Mouse (Mus musculus) gastrocnemius, postnatal 36 days (tissue): ENCODE measurements at regions not wholly inside any gene's neighbourhood (a gene's known extent, or its start where the extent isn't known, plus 50 kb on each side); places are given as distances from the start of the nearest gene placed in this dataset.

Source experiments
- DNase-seq, 2 experiments: peaks; one replicate each; pipeline ENCODE4 v3.0.0; 2022
- intact Hi-C: fragments of 180-260 bp; cut with DNase I; formaldehyde crosslinking; loops from one replicate; pipeline ENCODE4 v1.15.1; 2025

DNA sequence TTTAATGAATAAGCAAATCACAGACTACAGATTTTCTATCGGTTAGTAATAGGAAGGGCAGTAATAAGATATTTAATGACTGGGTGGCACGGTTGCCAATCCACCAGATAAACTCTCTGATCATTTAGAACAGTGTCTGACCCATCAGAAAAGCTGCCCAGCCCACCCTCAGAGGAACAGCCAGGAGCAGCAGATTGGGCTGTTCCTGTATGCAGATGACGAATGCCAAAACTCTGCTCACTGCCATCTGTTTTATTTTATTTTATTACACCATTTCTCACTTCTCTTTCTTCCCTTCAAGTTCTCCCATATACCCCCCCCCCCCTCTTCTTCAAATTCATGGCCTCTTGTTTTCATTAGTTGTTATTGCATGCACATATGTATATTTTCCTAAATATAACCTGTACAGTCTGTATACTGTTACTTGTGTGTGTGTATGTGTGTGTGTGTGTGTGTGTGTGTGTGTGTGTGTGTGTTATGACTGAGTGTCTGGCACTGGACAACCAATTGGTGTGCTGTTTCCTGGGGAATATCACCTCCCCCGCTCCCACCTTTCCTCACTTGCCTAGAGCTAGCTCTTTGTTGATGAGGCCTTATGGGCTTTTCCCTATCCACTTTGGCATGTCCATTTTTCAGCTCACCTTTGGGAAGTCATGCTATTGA lies 260.9 kb downstream of the Olfm4 start:
- no peak for DNase-seq

DNA sequence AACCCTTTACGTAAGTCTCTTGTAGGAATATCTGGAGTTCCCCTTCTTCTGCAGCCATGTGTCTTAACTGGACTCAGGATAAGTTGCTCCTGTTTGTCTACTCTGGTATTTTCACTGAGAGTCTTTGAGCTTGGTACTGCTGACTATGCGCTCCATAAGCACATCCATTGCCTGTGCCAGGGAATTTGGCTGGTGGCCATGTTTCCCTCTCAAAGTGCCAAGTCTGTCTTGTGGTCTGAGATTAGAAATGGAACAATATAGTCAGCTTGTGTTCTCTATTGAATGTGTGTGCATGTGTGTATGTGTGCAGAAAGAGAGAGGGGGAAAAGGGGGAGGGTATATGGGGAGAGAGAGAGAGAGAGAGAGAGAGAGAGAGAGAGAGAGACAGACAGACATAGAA lies 263.7 kb downstream of the Olfm4 start:
- no peak for DNase-seq

More for the DNA sequence above, 260.9 kb downstream of the Olfm4 start:
- intact Hi-C loops, result no loop called here

DNA sequence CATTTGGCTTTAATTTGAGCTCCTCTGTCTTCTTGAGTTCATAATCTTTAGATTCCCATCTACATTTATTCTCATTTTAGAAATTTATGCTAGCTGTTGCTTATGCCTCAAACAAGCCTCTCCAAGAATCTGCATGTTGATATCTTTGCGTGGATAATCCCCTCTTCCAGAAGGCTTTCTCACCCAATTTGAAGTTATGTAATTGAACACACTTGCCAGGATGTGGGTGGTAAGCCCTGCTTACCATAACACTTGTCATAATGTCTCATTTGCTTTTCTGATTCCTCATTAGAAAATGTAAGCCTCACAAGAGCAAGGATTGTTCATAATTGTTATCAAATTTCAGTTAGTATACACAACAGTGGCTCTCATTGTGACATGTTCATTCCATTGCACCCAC lies 266.0 kb downstream of the Olfm4 start:
- intact Hi-C loops, result no loop called here
- no peak for DNase-seq

More for the DNA sequence above, 263.7 kb downstream of the Olfm4 start:
- intact Hi-C loops, result no loop called here

DNA sequence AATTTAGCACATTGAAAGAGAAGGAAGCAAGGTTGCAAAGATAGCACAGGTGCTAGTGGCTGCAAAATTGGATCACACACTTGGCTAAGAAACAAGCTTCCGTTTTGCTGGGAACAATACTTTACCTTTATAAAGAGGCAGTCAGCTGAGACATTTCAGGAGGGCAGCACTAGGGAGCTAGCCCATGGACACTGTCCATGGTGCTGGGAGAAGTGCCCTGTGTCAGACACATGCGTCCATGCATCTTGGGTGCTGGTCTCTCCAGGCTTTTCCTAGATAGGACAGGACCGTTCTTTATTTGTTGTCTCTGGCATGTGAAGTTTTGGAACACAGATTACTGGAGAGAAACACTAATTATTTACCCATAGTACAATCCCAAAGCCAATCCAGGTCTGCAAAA lies 273.2 kb downstream of the Olfm4 start:
- no peak for DNase-seq
- intact Hi-C loops, result no loop called here

DNA sequence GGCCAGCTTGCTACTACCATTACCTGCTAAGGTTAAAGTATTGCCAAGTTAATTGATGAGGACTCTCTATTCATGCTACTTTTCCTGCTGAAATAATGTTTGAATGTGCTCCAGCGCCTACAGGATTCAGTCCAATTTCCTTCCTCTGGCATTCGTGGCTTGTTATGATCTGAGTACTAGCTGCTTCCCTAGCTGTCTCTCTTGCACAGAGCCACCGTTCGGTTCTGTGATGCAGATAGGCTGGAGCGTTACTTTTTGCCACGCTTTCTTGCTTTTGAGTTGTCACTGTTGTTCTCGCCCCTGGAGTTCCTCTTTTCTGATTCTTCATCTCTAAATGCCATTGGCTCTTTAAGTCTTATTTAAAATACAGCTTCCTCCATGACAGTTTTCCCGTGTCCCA lies 279.3 kb downstream of the Olfm4 start:
- intact Hi-C loops, result no loop called here
- no peak for DNase-seq

DNA sequence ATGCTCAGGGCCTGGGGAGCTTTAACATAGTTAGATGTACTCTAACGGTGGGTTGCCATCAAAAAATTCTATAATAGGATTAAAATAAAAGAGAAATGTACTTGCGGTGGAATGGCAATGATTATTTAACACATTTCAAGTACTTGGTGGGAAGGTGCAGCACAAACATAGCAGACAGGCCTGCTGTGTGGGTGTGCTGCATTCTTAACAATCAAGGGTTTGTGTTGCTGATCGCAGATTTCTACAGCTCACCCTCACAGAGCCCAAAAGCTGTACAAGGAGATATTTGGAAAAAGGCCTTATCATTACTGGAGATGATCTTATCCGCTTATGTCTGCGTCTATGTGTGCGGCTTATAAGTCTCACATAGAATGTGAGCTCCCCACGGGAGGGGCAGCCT lies 281.2 kb downstream of the Olfm4 start:
- no peak for DNase-seq
- intact Hi-C loops, result no loop called here

DNA sequence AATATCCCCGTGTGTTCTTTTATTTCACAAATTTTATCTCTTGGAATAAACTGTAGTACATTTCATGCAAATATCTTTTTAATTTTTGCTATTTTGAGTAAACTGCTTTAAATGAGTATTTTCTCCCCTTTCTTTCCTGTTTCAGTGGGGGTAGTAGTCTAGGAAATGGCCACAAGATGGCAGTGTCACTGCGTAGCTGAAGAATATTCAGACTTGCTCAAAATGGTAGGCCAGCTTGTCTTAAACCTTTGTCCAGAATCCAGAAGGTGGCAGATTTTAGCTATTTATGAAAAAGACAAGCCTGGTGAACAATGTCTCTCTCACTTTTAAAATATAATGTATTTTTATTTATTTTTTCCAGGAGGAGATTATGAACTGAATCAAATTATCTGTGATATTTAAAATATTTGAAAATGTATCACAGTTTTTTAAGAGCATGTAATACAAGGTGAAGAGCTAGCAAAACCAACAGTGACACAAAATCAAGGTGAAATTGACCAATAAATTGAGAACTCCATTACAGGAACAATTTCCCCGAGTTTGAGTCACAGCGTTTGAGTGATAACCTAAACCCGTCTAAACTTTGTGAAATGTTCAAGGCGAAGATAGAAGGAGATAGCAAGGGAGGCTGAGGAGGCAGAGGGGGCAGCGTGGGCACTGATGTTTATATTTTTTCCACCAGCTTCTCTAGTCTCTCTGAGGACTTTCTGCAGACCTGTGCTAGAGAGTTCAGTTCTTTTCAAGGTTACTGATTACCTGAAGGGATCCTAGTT lies 285.5 kb downstream of the Olfm4 start:
- no peak for DNase-seq
- intact Hi-C loops, result no loop called here

DNA sequence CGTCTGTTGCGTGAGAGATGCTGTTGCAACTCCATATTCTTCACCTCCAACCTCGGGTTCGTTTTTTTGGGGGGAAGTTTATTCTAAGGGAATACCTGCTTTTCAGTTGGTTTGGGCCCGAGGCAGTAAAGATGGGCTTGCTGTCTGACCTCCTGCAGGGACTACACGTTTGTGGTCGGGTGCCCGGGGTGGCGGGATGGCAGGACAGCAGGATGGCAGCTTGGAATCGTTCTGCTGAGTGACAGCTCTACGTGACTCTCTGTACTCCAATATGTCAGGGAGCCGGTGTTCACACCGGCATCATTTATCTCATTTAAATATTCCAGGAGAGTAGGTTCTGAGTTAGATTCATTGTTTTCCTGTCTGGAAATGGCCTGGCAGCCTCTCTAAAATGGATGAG lies 286.2 kb downstream of the Olfm4 start:
- intact Hi-C loops, result no loop called here
- no peak for DNase-seq

DNA sequence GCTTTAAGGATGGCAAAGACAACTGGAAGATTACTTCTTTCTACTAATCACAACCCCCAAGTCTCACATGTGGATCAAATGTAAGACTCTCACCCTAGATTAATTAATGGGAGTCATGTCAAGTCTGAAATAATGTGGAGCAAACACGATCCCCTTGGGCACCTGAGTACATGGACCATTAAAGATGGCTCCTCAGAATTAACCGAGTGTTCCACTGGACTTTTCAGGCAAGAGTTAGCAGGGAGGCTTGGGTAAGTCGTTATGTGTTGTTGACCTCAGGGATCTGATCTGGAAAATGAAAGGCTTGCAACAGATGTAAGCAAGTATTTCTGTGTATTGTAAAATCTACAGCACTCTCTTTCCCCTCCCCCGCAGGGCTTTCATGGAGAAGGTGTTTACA lies 296.3 kb downstream of the Olfm4 start:
- intact Hi-C loops, result no loop called here

DNA sequence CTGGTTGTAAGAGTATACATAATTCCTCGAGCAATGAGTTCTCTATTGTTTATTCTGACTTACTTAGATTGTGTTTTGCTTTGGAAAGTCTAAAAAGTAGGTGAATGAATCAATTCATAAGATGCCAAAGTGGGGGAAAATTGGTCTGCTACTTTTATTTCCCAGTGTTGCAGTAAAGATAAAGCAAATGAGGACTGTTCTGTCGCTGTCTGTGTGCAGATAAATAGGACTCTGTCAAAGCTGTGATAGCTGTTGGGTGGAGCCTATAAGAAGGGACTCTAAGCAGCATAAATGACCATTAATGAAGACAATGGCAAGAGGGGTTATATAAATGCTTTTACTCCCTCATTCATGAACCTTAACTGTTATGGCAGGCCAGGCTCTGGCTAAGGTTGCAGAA lies 299.8 kb downstream of the Olfm4 start:
- DNase-seq, result no peak
- intact Hi-C loops, result no loop called here

More for the DNA sequence above, 296.3 kb downstream of the Olfm4 start:
- no peak for DNase-seq

DNA sequence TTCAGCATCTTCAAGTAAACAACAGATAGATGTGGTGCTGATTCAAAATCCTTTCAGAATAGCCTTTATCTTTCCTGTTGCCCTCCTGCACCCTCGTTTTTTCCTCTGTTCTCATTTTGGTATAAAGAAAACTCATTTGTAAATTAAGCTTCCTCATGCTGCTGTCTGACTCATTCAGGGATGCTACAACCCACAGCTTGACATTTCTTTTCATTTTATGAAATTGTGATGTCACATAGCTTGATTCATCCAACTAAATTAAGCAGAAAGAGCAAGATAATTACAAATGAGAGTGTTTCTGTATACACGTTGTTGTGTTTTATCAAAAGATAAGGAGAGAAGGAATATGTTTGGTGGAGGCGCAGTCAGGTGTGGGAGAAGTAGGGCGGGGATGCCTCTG lies 307.5 kb downstream of the Olfm4 start:
- intact Hi-C loops, result no loop called here
- DNase-seq, result no peak

DNA sequence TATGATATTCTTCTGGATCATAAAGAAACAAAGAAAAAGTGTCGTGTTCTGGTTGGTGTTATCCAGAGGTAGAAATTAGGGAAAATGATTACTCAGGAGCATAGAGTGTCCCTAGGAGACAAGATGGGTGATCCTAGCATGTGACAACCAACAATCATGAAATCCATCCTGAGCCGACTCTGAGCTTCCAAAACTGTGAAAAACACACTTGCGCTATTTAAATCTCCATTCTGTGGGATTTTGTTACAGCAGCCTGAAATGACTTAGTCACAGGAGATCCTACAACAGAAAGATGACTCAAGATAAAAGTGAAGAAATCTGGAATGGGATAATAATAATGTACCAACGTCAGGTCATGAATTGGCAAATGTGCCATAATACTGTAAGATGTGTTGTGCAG lies 309.5 kb downstream of the Olfm4 start:
- no peak for DNase-seq
- intact Hi-C loops, result no loop called here

DNA sequence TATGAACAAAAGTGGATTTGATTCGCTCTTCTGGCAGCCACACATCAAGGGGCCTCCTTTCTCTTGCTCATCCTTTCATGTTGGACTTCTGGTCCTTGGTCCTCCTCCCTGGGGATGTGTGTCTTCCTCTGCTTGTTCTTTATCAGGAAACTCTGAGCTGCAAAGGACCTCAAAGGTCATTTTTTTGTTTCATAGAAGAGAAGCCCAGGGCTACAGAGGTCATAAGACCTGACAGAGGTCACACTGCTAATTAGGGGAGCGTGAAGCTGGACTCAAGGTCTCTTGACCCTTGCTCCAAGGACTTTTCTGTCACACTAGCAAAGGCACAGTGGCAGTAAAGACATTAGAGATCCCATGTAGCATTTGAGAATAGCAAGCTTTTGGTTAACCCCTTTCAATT lies 345.8 kb downstream of the Olfm4 start:
- no peak for DNase-seq
- intact Hi-C loops, result no loop called here

DNA sequence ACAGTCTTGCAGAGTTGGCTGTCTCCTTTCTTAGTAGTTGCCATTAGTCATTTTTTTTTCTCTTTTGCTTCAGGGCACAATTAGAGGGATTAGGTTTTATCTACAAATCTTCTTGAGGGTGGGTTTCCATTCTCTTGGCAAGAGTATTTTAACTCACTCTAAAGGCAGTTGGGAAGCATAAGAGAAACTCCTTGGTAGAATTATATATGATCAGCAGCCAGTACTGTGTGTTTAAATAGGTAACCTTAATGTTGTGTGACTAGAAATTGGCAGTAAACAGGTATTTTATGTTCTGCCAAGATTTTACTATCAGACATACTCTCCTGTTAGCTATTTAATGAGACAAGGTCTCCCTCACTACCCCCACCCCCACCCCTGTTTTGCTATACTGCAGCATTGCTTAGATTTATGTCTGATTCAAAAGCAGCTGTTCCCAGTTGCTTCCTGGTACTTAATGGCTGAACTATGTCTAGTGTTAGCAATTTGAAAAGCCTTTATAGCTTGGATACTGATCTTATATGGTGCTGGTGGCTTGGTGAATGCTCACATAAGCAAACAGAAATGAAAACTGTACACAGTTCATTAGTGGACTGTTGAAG lies 378.2 kb downstream of the Olfm4 start:
- intact Hi-C loops, result no loop called here
- DNase-seq, result no peak

DNA sequence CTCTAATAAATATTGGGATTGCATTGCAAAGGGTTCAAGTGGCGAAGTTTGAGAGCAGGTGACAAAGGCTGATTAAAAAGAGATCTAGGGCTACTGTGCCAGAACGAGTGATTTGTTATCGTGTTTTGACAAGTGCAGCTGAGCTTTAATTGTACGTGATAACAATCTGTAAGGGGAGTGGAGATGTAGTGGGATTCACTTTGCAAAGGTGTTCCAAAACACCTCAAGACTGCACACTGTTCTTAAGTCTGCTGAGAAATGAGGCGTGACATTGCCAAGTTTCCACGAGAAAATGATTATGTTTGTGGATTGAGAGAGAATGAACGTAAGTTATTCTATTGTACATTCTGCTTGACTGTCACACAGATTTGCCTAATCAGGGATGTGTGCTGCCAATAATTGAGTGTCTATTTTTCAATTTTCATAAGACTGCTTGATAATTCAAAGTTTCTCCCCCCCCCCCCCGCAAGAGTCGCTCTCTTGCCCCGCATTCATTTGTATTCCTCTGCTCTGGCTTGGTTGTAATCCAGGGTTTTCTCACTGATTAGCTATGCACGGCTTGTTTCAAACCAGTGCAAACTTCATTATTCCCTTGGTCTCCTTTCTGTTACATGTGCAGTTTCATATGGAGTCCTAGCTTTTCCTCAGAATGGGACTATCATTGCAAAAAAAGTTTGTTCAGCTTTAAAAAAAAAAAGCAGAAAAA lies 385.7 kb downstream of the Olfm4 start:
- intact Hi-C loops, result no loop called here
- no peak for DNase-seq

DNA sequence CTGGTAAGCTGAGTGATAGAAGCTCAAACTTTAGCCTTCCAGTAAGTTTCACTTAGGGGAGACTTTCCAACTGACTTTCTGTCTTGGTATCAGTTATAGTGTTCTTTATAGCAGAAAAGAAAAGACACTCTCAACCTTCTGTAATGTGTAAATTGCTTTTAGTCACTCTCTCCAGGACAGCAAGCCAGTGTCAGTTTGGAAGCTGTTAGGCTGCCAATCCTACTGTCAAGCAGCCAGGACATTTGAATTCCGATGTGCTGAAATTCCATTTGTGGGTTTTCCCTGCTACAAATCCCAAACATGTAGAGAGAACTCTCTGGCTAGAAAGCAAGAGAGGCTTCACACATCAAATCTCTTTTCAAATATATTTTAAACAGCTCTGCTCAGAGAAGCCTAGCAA lies 390.4 kb downstream of the Olfm4 start:
- no peak for DNase-seq
- intact Hi-C loops, result no loop called here

DNA sequence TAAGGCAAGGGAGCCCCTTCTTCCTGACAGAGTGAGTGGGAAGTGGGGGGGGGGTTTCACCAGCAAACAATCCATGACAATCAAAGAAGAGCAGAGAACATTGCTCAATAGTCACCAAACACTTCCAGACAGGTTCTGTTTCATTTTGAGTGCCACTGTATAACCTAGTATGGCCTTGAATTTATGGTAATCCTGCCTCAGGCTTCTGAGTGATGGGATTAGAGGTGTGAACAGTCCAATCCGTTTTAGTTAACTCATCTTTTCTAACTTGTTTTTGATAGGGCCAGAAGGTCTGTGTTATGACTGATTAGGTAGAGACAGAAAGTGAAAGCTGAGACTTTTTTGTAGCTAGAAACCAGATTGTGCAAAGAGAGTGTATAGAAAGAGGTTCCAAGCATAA lies 393.2 kb downstream of the Olfm4 start:
- intact Hi-C loops, result no loop called here
- DNase-seq, result no peak

DNA sequence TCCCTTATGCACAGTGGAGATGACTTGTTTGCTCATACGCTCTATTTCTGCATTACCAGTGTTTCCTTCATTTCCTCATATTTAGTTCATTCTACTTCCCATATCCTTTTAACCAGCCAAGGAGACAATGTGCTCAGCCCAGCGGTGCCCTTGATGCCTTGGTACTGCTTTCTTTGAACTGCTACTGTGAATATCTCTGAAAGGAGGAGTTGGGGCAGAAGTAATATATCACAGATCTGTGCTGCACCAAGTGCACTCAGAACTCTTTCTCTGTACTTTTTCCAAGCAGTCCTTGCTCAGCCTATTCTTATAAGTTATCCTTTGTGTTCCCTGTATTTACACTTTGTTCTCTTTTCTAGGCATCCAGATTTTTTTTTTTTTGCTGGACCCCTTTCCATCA lies 407.5 kb downstream of the Olfm4 start:
- no peak for DNase-seq
- intact Hi-C loops, result no loop called here

DNA sequence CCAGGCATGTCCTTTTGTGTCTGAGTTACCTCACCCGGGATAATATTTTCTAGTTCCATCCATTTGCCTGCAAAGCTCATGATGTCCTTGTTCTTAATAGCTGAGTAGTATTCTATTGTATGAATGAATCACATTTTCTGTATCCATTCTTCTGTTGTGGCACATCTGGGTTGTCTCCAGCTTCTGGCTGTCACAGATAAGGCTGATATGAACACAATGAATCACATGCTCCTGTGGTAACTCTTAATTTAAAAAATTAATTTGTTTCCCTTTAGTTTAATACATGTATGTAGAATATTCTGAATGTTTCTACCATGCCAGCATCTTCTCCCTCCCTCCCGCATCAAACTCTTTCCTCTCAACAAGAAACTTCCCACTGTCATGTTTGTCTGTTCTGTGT lies 424.4 kb downstream of the Olfm4 start:
- no peak for DNase-seq
- intact Hi-C loops, result no loop called here

DNA sequence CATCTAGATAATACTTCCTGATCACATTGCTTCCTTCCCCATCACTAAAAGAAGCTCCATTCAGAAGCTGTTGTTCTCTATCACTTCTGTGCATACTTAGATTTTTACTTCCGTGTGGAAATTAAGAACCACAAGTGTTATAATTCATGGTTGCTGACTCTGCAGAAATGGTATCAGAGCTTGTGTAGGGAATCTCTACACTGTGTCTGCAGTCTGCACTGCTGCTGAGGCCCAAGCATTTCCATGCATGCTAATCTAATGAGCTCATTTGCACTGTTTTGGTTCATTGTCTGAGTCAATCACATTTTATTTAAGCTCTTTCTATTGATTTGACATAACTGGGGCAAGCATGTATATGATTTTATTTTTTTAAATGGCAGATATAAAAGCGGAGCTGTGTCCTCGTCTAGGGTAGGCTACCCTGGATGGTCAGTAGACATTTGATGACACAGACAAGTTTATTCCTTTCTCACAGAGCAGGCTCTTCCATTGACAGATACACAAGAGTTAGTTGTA lies 435.0 kb downstream of the Olfm4 start:
- intact Hi-C loops, result no loop called here
- no peak for DNase-seq

DNA sequence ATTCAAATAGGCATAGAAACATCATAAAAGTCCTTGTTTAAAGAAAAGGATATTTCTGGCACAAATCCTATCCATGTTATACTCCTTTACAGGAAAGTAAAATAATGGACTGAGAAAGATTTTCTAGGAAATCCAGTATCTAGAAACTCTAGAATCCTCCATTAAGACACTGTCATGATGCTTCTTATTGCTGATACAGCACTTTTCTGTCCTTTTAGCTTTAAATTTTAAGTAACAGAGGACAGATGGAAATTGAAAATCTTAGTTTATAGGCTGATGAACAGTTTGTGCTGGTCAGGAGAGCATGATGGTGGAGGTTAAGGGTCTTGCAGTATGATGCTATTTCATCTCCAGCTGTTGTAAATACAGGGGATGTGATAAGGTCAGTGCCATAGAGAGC lies 459.9 kb downstream of the Olfm4 start:
- no peak for DNase-seq
- intact Hi-C loops, result no loop called here
